Mouse (Mus musculus): ENCODE measurements around the gene Scrt2.
"Not testable (repeated sequence)": the region's sequence is repeated elsewhere in the genome, so short reads cannot be mapped to it uniquely, and the experiment has no call there.

The Scrt2 gene

GRCm38 (mm10) chr2:152080685-152081541, at the start of gene Scrt2:
TSS of gene Scrt2 (plus strand) at chr2:152081529.
- CTCF ChIA-PET = no interaction called here

DNA sequence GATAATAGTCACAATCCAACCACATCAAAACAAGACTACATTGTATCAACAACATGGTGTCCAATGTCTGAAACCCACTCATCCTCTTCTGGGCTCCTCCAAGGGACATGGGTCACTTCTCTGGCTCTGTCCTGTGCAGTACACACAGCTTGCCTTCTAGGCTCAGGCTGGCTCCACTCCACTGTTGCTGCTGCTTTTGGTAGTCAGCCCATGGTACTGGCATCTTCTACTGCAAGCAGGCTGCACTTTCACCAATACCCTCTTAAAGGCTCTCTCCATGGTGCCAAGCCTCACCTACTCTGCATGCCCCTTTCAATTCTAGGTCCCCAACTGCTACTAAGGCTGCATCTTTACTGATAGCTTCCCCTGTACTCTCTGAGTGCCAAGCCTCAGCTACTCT, 41.2 kb upstream of the Scrt2 start:
- CTCF ChIA-PET = interaction anchor here (0.5 kb wide), 1 partner anchor 194 kb away, joined by 5 read pairs; no protein-coding TSS in a partner anchor

GRCm38 (mm10) chr2:152047116-152048002, 34.0 kb upstream of the Scrt2 start:
- CTCF ChIA-PET = no interaction called here

DNA sequence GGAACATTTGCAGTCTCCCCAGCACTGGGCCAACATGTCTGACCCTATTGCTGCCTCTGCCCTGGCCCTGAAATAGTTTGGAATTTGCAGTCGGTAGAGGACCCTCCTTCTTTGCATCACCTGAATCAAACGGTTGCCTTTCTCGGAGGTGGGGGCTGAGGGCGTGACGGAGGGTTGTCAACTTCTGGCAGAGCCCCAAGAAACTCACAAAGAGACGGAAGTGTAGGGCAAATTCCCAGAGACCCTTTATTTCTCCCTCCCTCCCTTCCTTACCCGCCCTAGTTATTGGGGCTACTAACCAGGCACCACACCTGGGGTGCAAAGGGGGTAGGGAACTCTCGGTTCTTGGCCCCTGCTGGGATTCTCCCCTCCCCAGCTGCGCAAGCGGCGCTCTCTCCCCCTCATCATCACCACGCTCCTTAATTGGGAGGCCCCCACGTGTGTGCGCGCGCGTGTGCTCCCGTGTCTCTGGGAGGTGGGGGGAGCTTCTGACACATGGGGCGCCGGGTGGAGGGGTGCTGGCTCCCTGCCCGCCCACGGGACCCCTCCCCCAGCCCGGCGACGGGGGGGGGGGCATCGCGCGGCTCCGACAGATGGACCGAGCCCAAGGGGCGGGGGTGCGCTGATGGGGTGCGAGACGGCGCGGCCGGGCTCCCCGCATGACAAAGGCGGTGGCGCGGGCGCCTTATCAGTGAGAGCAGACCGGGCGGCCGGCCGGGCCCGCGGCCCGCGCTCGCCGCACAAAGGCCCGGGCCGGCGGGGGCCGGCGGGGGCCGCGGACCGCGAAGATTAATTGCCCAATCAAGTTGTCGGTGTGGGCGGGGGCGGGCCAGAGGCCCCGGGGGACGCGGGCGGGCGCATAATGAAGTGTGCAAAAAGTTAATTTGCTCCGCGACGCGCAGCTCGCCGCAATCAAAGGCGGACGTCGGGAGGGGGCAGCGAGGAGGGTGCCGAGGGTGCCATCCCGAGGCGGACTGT, 33.0 kb upstream of the Scrt2 start:
- CTCF ChIA-PET = interaction anchor here (0.7 kb wide), 1 partner anchor 11 kb away, joined by 7 read pairs; no protein-coding TSS in a partner anchor

GRCm38 (mm10) chr2:152048981-152049441, 32.3 kb upstream of the Scrt2 start:
- CTCF ChIA-PET = no interaction called here

DNA sequence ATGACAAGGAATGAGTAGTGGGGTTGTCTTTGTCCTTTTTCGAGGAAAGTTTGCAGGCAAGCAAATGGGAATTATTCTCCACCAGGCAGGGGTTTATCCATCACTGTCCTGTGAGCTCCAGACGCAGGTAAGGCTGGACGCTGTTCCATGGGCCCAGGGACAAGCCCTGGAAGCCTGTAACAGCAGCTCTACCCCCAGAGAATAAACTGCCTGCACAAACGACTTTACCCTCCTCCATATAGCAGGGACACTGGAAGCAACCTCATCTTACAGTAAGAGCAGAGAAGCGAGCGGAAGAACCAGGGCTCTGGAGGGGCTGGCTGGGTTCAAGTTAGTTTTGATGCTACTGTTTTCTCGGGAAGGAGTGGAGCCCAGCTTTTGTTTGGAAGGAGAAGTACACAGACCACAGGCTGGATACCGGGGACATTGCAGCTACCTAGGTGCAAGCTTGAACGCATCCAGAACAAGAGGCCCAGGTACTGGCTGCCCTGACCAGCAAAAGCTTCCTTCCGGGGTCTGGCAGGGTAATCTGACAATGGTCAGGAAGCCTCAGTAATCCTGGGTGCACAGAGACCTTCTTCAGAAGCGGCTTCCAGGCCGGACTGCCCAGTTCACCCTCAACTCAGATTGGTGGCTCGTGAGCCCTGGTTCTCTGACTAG, 31.6 kb upstream of the Scrt2 start:
- CTCF ChIA-PET = no interaction called here

DNA sequence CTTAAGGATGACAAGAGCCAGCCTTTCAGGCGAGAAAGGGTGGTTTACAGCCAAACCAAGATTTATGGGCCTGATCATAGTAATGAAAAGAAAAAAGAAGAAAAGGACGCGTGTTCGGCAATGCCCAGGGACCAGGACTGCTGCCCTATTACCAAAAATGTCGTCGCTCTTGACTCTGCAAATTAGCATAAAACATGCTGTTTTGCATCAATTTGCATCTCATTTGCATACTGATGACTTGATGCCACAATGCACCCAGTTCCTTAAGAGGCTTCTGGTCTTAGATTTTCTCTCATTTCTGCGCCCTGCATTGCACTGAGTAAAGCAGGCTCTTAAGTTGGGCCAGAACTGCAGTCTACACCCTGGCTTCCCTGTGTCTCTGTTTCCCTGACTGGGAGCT, 31.0 kb upstream of the Scrt2 start:
- CTCF ChIA-PET = no interaction called here

DNA sequence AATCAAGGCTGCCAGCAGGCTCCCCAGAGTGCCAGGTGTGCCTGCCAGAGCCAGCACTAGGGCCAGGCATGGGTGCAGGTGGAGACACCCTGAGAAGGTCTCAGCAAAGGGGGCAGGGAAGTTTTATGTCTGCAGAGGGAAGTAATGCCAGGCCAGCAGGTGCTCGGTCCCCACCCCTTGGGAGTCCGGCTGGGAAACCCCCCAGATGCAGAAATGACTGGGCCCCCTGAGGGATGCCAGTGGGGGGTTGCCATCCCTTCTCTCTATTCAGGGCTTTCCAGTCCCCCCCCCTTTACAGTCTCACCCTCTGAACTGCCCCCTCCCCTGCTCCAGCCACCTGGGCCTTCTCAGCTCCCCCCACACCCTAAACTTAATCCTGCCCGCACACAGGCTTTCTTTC, 29.3 kb upstream of the Scrt2 start:
- CTCF ChIA-PET = interaction anchor here (0.8 kb wide), 1 partner anchor 189 kb away, joined by 10 read pairs; no protein-coding TSS in a partner anchor

- CTCF ChIA-PET = no interaction called here
These were observed 25.9 kb upstream of the Scrt2 start for GRCm38 (mm10) chr2:152055406-152055805.

DNA sequence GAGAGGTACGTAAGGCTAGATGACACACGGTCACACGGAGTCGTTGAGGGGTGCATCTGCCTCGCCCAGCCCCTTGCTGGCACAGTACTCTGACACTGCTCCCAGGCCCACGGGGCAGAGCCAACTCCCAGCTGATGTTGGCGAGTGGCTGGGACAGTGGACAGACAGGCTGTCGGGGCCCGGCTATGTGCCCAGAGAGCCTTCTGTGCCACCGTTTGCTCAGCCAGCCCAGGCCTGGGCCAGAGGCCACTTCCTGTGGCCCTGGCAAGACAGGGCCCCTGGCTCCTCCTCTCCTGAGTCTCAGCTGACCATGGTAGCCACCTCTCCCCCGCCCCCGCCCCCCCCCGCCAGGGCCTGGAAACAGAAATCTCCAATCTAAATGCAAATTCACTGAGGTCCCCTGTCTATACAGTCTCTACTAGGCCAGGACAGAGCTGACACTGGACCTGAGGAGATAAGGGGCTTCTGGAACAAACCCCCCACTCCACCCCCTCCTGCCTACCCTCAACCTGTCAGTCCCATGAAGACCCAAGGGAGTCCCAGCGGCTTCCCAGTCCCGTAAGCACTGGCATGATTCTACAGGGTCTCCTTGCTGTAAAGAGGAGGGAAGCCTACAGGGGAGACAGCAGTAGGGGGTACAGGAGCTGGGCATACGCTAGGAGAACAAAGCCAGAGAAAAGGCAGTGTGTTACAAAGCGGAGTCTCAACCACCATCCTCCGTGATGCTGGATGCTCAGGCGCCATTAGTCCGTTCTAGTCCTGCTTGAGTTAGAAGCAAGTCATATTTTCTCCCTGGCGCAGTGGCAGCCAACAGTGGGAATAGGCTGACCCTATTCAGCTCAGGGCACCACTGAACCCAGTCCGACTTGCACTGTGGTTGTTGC, 24.7 kb upstream of the Scrt2 start:
- CTCF ChIA-PET = no interaction called here

GRCm38 (mm10) chr2:152057252-152057563, 24.1 kb upstream of the Scrt2 start:
- CTCF ChIA-PET = no interaction called here

GRCm38 (mm10) chr2:152062817-152063216, 18.5 kb upstream of the Scrt2 start:
- CTCF ChIA-PET = not testable (repeated sequence)

- CTCF ChIA-PET = no interaction called here
These were observed 12.5 kb upstream of the Scrt2 start for GRCm38 (mm10) chr2:152068660-152069433.

- CTCF ChIA-PET = no interaction called here
These were observed 11.9 kb upstream of the Scrt2 start for GRCm38 (mm10) chr2:152069434-152069786.

GRCm38 (mm10) chr2:152069941-152070340, 11.4 kb upstream of the Scrt2 start:
- CTCF ChIA-PET = no interaction called here

DNA sequence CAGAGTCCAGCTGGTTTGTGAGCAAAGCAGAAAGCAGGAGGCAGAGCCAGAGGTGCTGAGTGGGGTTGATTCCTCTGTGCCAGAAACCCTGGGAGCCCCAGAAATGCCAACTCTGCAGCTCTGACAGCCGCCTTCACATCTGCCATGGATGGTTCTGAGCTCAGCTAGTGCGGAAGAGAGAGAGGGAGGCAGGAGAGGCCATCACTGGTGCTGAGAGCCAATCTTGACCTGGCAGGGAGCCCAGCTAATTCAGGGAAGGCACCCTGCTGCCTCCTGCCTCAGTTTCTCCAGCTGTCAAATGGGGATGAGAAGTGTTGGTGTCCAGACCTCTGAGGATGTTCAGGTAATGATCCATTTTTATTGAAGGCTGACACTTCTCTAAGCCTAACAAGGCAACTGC, 6.8 kb upstream of the Scrt2 start:
- CTCF ChIA-PET = no interaction called here

DNA sequence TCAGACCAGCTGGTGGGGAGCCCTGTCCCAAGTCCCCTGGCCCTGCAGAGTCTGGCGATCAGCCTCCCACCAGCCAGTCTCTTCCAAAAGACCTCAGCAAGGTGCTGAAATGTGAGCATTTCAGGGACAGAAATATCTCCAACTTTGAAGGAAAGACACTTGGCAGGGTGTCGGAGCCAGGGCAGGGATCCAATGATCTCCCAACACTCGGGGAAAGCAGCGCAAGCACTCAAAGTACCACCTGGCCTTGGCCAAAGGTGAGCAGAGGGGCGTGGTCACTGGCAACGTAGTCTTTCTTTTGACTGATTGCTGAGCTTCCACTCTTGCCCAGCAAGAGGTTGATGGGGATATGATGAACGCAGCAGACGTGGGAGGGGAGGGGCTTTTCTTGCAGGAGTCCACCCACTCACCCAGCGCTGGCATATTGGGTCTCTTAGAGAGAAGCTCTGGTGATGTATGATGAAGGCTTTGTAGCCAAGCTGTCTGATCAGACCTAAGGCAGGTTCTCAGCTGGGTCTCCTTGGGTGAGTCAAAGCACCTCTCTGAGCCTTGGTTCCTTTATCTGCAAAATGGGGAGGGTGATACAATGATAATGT, 5.9 kb upstream of the Scrt2 start:
- CTCF ChIA-PET = no interaction called here

GRCm38 (mm10) chr2:152077337-152077736, 4.0 kb upstream of the Scrt2 start:
- CTCF ChIA-PET = no interaction called here
